ENCODE assay signal across 23 mouse cellular contexts in the genomic region with DNA sequence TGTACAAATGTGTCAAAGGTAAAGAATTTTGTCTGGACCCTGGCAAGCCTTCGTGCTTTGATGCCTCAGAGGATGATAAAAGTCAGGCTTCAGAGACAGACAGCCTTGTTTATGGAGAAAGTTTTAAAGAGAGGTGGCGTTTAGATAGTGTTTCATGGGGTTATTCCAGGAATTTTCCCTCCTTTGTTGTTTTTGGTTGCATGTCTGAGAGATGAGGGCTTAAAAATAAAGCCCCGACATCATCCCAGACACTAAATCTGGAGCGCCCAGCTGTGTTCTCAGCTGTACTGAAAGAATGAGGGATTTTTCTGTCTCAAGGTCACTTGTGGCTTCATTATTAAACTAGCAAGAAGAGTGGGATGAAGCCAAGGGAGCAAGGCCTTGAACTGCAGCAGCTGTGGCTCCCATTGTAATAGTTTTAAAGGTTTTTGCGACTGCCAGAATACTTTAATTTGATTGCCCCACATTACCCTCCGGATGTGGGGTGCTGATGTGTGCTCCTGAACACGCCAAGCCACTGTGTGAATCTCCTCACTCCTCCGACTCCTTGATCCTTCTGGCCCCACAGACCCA.
DNase-seq lines count a peak whose midpoint lies in the region; ATAC-seq lines count a peak whose summit lies in the region.
"Had no signal": no experiment of that assay in that cellular context is flagged by ENCODE, and none has a peak within 500 bp of the region (broad histone marks: within the 10 kb centered on the region; RNA-seq: fewer than 3 reads in every experiment).

No protein-coding gene starts in this region.

- no peaks in the 10 kb centered on the region for H3K27me3 ChIP-seq in heart, embryonic 11.5 days (ENCODE audit: control insufficient read depth, insufficient read depth, low read length)
- H3K27me3 ChIP-seq: forebrain, embryonic 13.5 days; hindbrain, embryonic 12.5 days; megakaryocyte, embryonic 14.5 days; neural tube, embryonic 13.5 days; stomach, embryonic 15.5 days had no signal

- no peaks in the 10 kb centered on the region for H3K36me3 ChIP-seq in heart, embryonic 11.5 days (ENCODE audit: control insufficient read depth, insufficient read depth, low read length)
- H3K36me3 ChIP-seq: hindbrain, embryonic 12.5 days; neural tube, embryonic 13.5 days; stomach, embryonic 15.5 days had no signal

- no peak overlapping the region for H3K4me2 ChIP-seq in heart, embryonic 11.5 days
- H3K4me2 ChIP-seq: forebrain, embryonic 13.5 days; hindbrain, embryonic 12.5 days; neural tube, embryonic 13.5 days; stomach, embryonic 15.5 days had no signal

- peak; percentile 13 to 32 for DNase-seq in adrenal gland, adult (ENCODE audit: inconsistent age in 2 of 2, low spot score in 1 of 2)
- DNase-seq in adrenal gland, postnatal 25 days, result no peak
- DNase-seq in heart, adult 11 months, result peak; percentile 74
- peak; percentile 28 for DNase-seq in lung, postnatal 10 days
- DNase-seq in lung, postnatal 4 days, result no peak
- peak; percentile 73 for DNase-seq in testis, postnatal 10 days (ENCODE audit: low spot score)
- DNase-seq in left cerebral cortex, adult 9 months (ENCODE audit: low spot score in 2 of 2), result no peak
- DNase-seq: cerebellum, adult 11 months; cerebellum, postnatal 14 days; gastrocnemius, postnatal 25 days; heart, postnatal 14 days; liver; lung, postnatal 14 days; midbrain, embryonic 14.5 days; right cerebral cortex, postnatal 25 days had no signal

- WGBS in heart, embryonic 11.5 days (ENCODE audit: insufficient replicate concordance), result 62% methylated on average over 8 of the region's 8 CpGs

- no peak overlapping the region for H3K27ac ChIP-seq in heart, embryonic 11.5 days (ENCODE audit: low read depth, low read length)
- H3K27ac ChIP-seq: forebrain, embryonic 13.5 days; hindbrain, embryonic 12.5 days; neural tube, embryonic 13.5 days; stomach, embryonic 15.5 days had no signal

- no peaks in the 10 kb centered on the region for H3K4me1 ChIP-seq in heart, embryonic 11.5 days (ENCODE audit: control insufficient read depth, insufficient read depth, low read length)
- H3K4me1 ChIP-seq: hindbrain, embryonic 12.5 days; megakaryocyte, embryonic 14.5 days; neural tube, embryonic 13.5 days; stomach, embryonic 15.5 days had no signal

- H3K9ac ChIP-seq in heart, embryonic 11.5 days (ENCODE audit: low read depth, low read length), result no peak overlapping the region
- H3K9ac ChIP-seq: forebrain, embryonic 13.5 days; hindbrain, embryonic 12.5 days; neural tube, embryonic 13.5 days; stomach, embryonic 15.5 days had no signal

- H3K9me3 ChIP-seq in heart, embryonic 11.5 days (replicated peaks; ENCODE audit: control insufficient read depth, low read length), result no peaks in the 10 kb centered on the region
- H3K9me3 ChIP-seq: forebrain, embryonic 13.5 days; hindbrain, embryonic 12.5 days; neural tube, embryonic 13.5 days; stomach, embryonic 15.5 days had no signal

- H3K4me3 ChIP-seq in heart, embryonic 11.5 days (ENCODE audit: low read depth, low read length), result no peak overlapping the region
- H3K4me3 ChIP-seq: erythroblast, embryonic 14.5 days; forebrain, embryonic 13.5 days; hindbrain, embryonic 12.5 days; megakaryocyte, embryonic 14.5 days; neural tube, embryonic 13.5 days; stomach, embryonic 15.5 days had no signal

- no peak for ATAC-seq in heart, embryonic 11.5 days (replicated peaks; ENCODE audit: insufficient number of reproducible peaks, low FRiP score, low TSS enrichment)
- ATAC-seq: activated CD4-positive, CD25-positive, alpha-beta regulatory T cell, adult 4 months; forebrain, embryonic 13.5 days had no signal

Comparison
In these comparisons a context has a peak if more than half of its experiments do, and no peak if none do; other contexts are left out.
1. DNase-seq: peak in adrenal gland, adult (2 of 2), heart, adult 11 months (single experiment), lung, postnatal 10 days (single experiment) and testis, postnatal 10 days (single experiment); none in adrenal gland, postnatal 25 days (single experiment), lung, postnatal 4 days (0 of 2) and left cerebral cortex, adult 9 months (0 of 2).